Mouse (Mus musculus) spleen, postnatal 0 days (tissue): ENCODE data around the gene Lrrc7. TPM values are rescaled to one million over a fixed set of nuclear protein-coding genes. Genes with fewer than 3 reads are reported as not detected.

ENCODE experiments used
- polyA plus RNA-seq: library from polyadenylated mRNA; unstranded; fragments of >200 nt; fragmentation: Nextera tagmentation; extraction: Ambion mirVana; gene quantifications from 2 replicates; pipeline ENCODE4 v1.2.1, GENCODE M21; 2015

Lrrc7 gene
- 0.19 and 0.28 TPM in 2 replicates for polyA plus RNA-seq

GRCm38 (mm10) chr3:158561987-158562360, at the start of gene Lrrc7:
Lrrc7 (minus strand) TSS chr3:158562221.

GRCm38 (mm10) chr3:158036329-158036988, 525.6 kb downstream of the Lrrc7 start, which contains the start of the genes Srsf11 and Lrrc40:
Srsf11 (minus strand) TSS chr3:158036639.
Lrrc40 (plus strand) TSS chr3:158036662.

